Mouse (Mus musculus): ENCODE data around the gene Baz2b.
"Not testable (repeated sequence)": the region's sequence is repeated elsewhere in the genome, so short reads cannot be mapped to it uniquely, and the experiment has no call there.

Baz2b gene

GRCm38 (mm10) chr2:59951127-59951526 is 258.5 kb downstream of the Baz2b start:
- no peak for DNase-seq

DNA sequence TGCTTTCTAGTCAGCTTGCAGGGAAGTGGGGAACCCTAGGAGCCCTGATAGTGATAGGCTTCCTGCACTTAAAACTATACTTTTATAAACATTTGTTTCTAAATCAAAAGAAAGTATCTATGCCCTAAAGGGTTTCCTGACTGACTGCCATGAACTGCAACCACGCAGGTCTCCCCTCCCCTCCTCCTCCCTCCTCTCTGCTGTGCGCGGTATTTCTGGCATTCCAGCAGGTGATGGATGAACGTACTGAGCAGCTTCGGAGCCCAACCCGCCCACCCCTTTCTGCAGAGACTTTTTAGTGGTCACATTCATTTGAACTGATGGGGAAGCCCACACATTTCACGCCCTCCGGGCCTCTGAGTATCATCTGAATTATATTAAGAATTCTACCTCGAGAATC is 273.3 kb downstream of the Baz2b start:
- no peak for DNase-seq

- DNase-seq: no peak
Observed at GRCm38 (mm10) chr2:59933129-59933528, 276.5 kb downstream of the Baz2b start.

DNA sequence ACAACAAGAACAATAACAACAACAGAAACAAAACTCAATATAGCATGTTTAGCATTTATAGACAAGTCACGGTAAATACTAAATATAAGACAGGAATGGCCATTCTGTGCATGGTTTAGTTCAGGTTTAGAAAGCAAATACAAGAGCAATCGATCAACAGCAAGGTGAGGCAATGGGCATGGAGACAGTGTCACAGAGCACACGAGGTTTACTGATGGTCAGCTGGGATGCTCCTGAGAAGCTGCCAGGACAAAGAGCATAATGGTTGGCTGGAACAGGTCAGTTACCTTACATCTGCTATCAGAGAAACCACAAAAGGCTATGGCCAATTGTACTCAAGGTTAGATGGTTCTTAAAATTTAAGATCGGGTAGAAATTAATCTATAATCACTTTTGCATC is 277.4 kb downstream of the Baz2b start:
- DNase-seq: no peak

- DNase-seq: no peak
Observed at GRCm38 (mm10) chr2:59913610-59914009, 296.0 kb downstream of the Baz2b start.

DNA sequence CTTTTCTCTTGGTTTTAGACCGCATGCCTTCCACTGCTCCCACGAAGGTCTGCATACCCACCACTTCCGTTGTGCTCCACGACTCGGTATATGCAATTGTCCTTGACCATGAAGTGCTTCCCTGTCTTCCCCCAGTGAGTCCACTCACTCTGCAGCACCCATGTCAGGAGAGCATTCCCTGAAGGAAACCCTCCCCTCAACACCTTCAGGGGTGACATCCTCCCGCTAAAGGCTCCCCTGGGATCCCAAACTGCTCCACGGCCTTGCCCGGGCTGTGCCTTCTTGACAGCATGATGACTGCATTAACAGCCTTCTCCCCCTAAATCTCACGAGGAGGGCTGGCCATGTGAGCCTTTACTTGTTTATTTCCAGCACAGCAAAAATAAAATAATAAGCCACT is 301.6 kb downstream of the Baz2b start:
- no peak for DNase-seq

DNA sequence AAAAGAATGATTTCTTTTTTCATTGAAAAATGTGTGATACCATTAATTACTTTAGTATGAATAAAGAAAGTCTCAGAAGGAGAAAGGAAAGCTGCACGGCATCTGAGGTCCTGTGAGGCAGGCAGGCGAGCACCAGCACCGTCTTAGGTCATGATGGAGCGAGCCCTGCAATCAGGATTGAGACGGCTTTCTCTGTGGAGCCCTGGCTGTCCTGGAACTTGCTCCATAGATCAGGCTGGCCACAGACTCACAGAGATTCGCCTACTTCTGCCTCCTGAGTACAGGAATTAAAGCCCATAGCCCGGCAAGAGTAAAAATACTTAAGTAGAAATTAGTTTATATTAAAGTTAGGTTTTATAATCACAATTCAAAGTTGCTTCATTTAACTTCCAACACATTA is 305.6 kb downstream of the Baz2b start:
- DNase-seq: no peak

DNA sequence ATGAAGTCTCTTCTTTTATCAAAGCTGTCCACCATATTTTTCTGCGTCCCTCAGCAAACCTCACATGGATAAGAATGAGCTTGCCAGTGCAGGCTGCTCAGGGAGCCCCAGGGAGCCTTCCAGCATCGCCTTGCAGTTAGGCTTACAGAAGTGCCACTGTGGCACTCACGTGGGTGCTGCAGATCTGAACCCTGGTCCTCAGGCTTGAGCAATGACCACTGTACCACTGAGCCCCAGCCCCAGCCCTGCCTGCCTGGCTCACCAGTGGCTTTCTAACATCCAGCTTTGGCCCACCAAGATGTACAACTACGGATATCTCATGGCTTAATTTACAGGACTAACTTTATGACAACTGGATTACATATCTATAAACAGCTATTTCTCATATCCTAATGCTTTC is 311.0 kb downstream of the Baz2b start:
- DNase-seq: no peak

- no peak for DNase-seq
Observed at GRCm38 (mm10) chr2:59898105-59898504, 311.5 kb downstream of the Baz2b start.

- DNase-seq: no peak
Observed at GRCm38 (mm10) chr2:59896837-59897236, 312.8 kb downstream of the Baz2b start.

GRCm38 (mm10) chr2:59896400-59896799 is 313.2 kb downstream of the Baz2b start:
- DNase-seq: no peak

- DNase-seq: no peak
Observed at GRCm38 (mm10) chr2:59889699-59890098, 319.9 kb downstream of the Baz2b start.

DNA sequence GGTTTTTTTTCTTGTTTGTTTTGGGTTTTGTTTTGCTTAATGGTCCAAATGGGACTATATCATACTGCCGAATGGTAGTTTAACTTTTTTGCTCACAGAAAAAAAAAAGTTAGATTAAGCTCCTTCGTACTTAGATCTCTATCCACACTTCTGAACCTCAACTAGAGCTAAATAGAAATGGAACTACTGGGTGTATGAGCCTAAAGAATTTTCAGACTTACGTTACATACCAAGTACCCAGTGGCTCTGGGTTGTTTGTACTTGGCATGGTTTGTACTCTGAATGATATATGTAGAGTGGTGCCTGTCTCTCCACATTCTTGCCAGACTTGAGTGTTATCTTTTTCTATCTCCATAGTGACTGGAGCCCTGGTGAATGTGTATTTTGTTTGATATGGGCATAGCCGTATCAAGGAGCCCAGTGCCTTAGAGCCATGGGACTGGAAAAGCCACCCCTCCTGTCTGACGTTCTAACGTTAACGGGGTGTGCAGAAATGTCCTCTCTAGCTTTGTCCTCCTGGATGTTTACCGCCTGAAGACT is 326.8 kb downstream of the Baz2b start:
- DNase-seq: no peak

DNA sequence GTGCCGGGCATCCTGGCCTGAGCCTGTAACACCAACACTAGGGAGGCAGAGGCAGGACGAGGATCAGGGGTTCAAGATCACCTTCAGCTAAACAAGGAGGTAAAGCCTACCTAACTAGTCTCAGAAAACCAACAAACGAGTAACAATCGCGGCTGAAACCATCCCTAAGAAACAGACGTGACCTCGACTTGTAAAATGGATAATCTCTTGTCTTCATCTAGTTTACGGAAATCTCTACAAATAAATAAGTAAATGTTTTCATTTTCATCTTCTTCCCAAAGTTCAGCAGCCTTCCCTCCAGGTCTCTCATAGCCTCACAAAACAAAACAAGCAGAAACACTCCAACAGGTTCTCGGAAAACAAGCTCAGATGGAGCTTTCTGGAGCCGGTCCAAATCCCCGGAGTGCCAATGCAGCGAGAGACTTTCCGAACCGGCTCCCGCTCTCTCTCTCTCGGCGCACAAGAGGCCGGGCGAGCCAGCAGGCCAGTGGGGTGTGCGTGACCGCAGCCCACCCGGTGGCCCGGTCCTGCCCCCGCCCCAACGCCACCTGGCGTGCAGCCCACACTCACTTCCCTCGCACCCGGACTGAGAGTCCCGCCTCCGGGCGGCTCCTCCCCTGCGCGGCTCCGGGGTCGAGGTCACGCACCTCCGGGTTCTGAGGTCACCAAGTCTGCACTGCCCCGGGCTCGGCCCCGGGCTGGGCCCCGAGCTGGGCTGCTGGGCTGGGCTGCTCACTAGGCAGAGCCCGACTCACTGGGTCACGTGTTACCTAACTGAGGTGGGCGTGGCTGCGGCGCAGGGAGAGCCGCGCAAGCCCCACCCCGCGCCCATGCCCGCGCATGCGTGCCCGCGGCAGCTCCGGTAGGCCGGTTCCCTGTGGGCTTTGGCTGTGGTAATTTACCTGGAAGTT is 327.6 kb downstream of the Baz2b start, which contains the start of gene Wdsub1:
TSS of gene Wdsub1 (minus strand) at position 761 of the 911 bp plus-strand sequence.
- peak; percentile 82 to 86 for DNase-seq

GRCm38 (mm10) chr2:59881404-59881803 is 328.2 kb downstream of the Baz2b start:
- DNase-seq: no peak

DNA sequence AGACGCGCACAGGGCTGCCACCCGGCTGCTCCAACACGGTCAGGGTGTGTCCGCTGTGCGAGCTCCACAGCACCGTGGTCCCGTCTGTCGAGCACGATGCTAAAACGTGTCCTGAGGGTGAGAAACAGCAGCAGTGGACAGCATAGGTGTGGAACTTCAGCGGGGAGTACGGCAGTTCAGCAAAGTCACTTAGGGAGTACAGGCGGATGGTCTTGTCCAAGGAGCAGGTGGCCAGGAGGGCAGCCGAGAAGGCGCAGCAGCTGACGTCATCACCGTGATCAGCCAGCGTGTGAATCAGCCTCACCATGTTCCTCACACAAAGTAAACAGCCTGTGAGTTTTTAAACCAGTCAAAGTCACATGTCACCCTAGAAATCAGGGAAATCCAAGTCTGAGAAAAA is 331.4 kb downstream of the Baz2b start:
- no peak for DNase-seq

- no peak for DNase-seq
Observed at GRCm38 (mm10) chr2:59877335-59877734, 332.3 kb downstream of the Baz2b start.

DNA sequence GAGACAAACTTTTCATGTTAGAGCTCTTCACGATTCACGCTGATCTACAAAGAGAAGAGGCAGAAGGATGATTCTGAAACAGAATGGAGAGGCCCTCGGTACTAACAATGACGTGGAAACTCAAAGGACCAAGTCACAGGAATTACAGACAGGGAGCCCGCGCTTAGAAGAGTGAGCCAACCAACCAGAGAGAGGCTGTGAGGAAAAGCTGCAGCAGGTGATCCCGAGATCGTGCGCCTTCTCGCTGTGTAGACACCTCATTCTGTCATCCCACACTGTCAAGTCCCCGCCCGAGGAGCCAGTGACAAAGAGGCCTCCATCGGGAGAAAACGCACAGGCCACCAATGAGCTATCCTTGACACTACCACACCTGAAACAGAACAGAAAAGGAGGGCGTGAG is 333.2 kb downstream of the Baz2b start:
- no peak for DNase-seq

- DNase-seq: no peak
Observed at GRCm38 (mm10) chr2:59870526-59870925, 339.1 kb downstream of the Baz2b start.

GRCm38 (mm10) chr2:59862618-59863017 is 347.0 kb downstream of the Baz2b start:
- no peak for DNase-seq

DNA sequence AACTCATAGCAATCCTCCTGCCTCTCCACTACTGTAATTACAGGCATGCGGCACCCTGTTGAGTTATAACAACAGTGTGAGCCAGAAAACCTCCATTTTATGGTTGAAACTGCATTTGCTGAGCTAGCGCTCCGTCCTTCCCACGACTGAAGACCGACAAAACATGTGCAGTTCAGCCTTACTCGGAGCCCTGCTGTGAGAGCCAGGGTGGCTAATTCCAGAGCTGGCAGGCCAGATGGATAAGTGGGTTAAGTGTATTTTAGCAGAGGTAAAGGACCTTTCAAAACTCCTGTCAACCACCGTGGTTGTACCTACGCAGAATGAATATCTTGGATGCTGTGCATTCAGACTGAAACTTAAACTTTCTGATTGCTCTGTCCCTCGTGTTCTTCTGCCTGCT is 355.3 kb downstream of the Baz2b start:
- DNase-seq: no peak

GRCm38 (mm10) chr2:59853543-59853942 is 356.1 kb downstream of the Baz2b start:
- DNase-seq: no peak

DNA sequence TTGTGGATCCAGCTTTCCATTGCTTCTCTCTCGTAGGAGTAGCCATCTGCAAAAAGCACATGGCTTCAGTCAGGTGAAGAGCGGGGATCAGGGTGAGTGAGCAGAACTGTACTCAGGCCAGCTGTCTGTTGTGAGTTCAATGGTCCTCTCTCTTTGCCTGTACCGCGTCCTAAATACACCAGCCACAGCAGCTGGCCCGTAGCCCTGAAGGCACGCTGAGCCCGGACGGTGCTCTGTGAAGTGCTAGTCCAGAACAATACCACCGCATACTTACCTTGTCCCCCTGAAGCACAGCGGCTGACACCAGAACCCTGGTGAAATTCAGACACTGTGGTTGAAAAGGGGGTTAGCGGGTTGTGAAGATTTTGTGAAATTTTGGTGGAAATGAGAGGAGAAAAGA is 356.7 kb downstream of the Baz2b start:
- no peak for DNase-seq

GRCm38 (mm10) chr2:59851885-59852284 is 357.8 kb downstream of the Baz2b start:
- DNase-seq: not testable (repeated sequence)

Measured in thymus, adult 18-20 months (tissue).